Mouse (Mus musculus) stomach, postnatal 0 days (tissue): ENCODE measurements at regions not wholly inside any gene's neighbourhood (a gene's known extent, or its start where the extent isn't known, plus 50 kb on each side); places are given as distances from the start of the nearest gene placed in this dataset.

Experiments used
- CTCF ChIP-seq: IDR thresholded peaks from 2 replicates; pipeline ENCODE4 v1.5.1; 2016; ENCODE audit warnings: antibody characterized with exemption, low read depth, mild to moderate bottlenecking, moderate library complexity
- EP300 ChIP-seq: optimal IDR thresholded peaks from 2 replicates; pipeline ENCODE3; 2016; ENCODE audit warnings: antibody characterized with exemption

GRCm38 (mm10) chr2:168343705-168344104 lies 62.2 kb upstream of the Kcng1 start:
- TF ChIP-seq CTCF (no peak), EP300 (no peak)
